Mouse (Mus musculus): ENCODE results near the gene Aco1. TPM values are rescaled to one million over a fixed set of nuclear protein-coding genes. Genes with fewer than 3 reads are reported as not detected.
"Not testable (repeated sequence)": the region's sequence is repeated elsewhere in the genome, so short reads cannot be mapped to it uniquely, and the experiment has no call there.

Gene Aco1
- 10 to 100 TPM; 34.6 to 37.2 TPM for total RNA-seq (2021)
- long read RNA-seq, experiment 1, transcript Aco1-201 (21 exons, 3,832 nt) = major isoform, 67 of 78 reads
- long read RNA-seq, experiment 1, partial matches to known transcripts = 8 of 78 reads
- long read RNA-seq, experiment 1, other reads (novel, unspliced or antisense) = 3 of 78 reads
- long read RNA-seq, experiment 2, transcript Aco1-201 (21 exons, 3,832 nt) = major isoform, 49 of 53 reads
- long read RNA-seq, experiment 2, partial matches to known transcripts = 0 of 53 reads
- long read RNA-seq, experiment 2, other reads (novel, unspliced or antisense) = 4 of 53 reads

- peak; percentile 93 to 96 for DNase-seq (ENCODE audit: low spot score in 2 of 2)
- intact Hi-C loops (cut with DNase I) = loop anchor here (2.0 kb wide), 1 partner anchor 126 kb away; the partner anchor contains the start of genes Smim27 and Topors
Measured at GRCm38 (mm10) chr4:40142743-40143532, at the start of gene Aco1. Gene Aco1 (plus strand): TSS chr4:40143081.

- DNase-seq (ENCODE audit: low spot score in 2 of 2) = no peak
- intact Hi-C loops (cut with DNase I) = no loop called here
Measured at GRCm38 (mm10) chr4:40094974-40095373, 47.9 kb upstream of the Aco1 start.

GRCm38 (mm10) chr4:40102996-40103395 is 39.9 kb upstream of the Aco1 start:
- peak in 1 of 2 experiments; percentile 50 for DNase-seq (ENCODE audit: low spot score in 2 of 2)
- intact Hi-C loops (cut with DNase I) = no loop called here

GRCm38 (mm10) chr4:40106004-40106536 is 36.8 kb upstream of the Aco1 start:
- intact Hi-C loops (cut with DNase I) = no loop called here
- DNase-seq (ENCODE audit: low spot score in 2 of 2) = no peak

GRCm38 (mm10) chr4:40108030-40108429 is 34.9 kb upstream of the Aco1 start:
- DNase-seq (ENCODE audit: low spot score in 2 of 2) = no peak
- intact Hi-C loops (cut with DNase I) = no loop called here

- DNase-seq (ENCODE audit: low spot score in 2 of 2) = peak in 1 of 2 experiments; percentile 27
- intact Hi-C loops (cut with DNase I) = no loop called here
Measured at GRCm38 (mm10) chr4:40113173-40113572, 29.7 kb upstream of the Aco1 start.

- intact Hi-C loops (cut with DNase I) = no loop called here
- DNase-seq (ENCODE audit: low spot score in 2 of 2) = no peak
Measured at GRCm38 (mm10) chr4:40121221-40121620, 21.7 kb upstream of the Aco1 start.

- intact Hi-C loops (cut with DNase I); DNase-seq (ENCODE audit: low spot score in 2 of 2): not testable (repeated sequence)
Measured at GRCm38 (mm10) chr4:40122291-40122690, 20.6 kb upstream of the Aco1 start.

GRCm38 (mm10) chr4:40134468-40135102 is 8.3 kb upstream of the Aco1 start:
- intact Hi-C loops (cut with DNase I) = loop anchor here (2.0 to 5.0 kb wide), 2 partner anchors 152 to 548 kb away; no protein-coding TSS in a partner anchor
- peak; percentile 73 to 89 for DNase-seq (ENCODE audit: low spot score in 2 of 2)

- intact Hi-C loops (cut with DNase I) = no loop called here
- DNase-seq (ENCODE audit: low spot score in 2 of 2) = no peak
Measured at GRCm38 (mm10) chr4:40136519-40136918, 6.4 kb upstream of the Aco1 start.

GRCm38 (mm10) chr4:40139663-40140255 is 3.1 kb upstream of the Aco1 start:
- intact Hi-C loops (cut with DNase I) = no loop called here

GRCm38 (mm10) chr4:40143533-40143871 is 621 bp downstream of the Aco1 start:
- no peak for DNase-seq (ENCODE audit: low spot score in 2 of 2)
- intact Hi-C loops (cut with DNase I) = loop anchor here (2.0 kb wide), 1 partner anchor 125 kb away; the partner anchor contains the start of genes Smim27 and Topors

More at GRCm38 (mm10) chr4:40139663-40140255, 3.1 kb upstream of the Aco1 start:
- no peak for DNase-seq (ENCODE audit: low spot score in 2 of 2)

- no peak for DNase-seq (ENCODE audit: low spot score in 2 of 2)
- intact Hi-C loops (cut with DNase I) = no loop called here
Measured at GRCm38 (mm10) chr4:40144543-40144942, 1.7 kb downstream of the Aco1 start.

- intact Hi-C loops (cut with DNase I) = no loop called here
- no peak for DNase-seq (ENCODE audit: low spot score in 2 of 2)
Measured at GRCm38 (mm10) chr4:40144981-40145380, 2.1 kb downstream of the Aco1 start.

- DNase-seq (ENCODE audit: low spot score in 2 of 2) = no peak
- intact Hi-C loops (cut with DNase I) = no loop called here
Measured at GRCm38 (mm10) chr4:40148281-40148680, 5.4 kb downstream of the Aco1 start.

- intact Hi-C loops (cut with DNase I) = no loop called here
- no peak for DNase-seq (ENCODE audit: low spot score in 2 of 2)
Measured at GRCm38 (mm10) chr4:40150046-40150445, 7.2 kb downstream of the Aco1 start.

GRCm38 (mm10) chr4:40152771-40153170 is 9.9 kb downstream of the Aco1 start:
- intact Hi-C loops (cut with DNase I) = no loop called here
- no peak for DNase-seq (ENCODE audit: low spot score in 2 of 2)

GRCm38 (mm10) chr4:40153500-40153899 is 10.6 kb downstream of the Aco1 start:
- intact Hi-C loops (cut with DNase I) = no loop called here
- no peak for DNase-seq (ENCODE audit: low spot score in 2 of 2)

- intact Hi-C loops (cut with DNase I) = no loop called here
Measured at GRCm38 (mm10) chr4:40154751-40155150, 11.9 kb downstream of the Aco1 start.

More at GRCm38 (mm10) chr4:40154751-40155150, 11.9 kb downstream of the Aco1 start:
- no peak for DNase-seq (ENCODE audit: low spot score in 2 of 2)
